Mouse (Mus musculus): ENCODE data around the gene Uap1. TPM values are rescaled to one million over a fixed set of nuclear protein-coding genes. Genes with fewer than 3 reads are reported as not detected.

Gene Uap1
- 10 to 100 TPM; 55.4 to 72.9 (median 60.0) TPM for total RNA-seq (2022)

DNA sequence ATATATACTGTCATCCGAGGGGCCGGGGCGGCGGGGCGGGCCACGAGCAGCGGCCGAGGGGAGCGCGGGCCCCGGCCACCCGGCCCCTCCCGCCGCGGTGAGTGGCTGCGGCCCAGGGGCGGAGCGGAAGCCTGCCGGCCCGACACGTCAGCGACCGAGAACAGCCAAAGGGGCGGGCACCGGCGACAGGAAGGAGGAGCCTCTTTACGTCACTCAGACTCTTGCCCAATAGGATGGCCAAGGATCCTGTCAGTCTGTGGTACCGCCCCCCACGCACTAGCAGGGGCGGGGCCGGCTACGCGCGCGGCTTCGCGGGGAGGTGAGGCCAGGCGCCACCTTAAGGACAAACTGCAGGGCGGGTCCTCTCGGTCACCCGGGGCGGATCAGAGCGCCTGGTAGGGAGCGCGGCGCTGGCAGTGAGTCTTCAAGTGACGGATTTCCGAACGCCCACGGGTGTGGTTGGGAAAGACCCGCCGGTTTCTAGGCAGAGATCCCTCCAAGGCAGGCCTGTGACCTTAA is at the start of gene Uap1:
Gene Uap1, minus strand, starts transcription at position 144 of the 519 bp plus-strand sequence.
- peak; percentile 91 to 99 for DNase-seq (ENCODE audit: low spot score in 2 of 2)

DNA sequence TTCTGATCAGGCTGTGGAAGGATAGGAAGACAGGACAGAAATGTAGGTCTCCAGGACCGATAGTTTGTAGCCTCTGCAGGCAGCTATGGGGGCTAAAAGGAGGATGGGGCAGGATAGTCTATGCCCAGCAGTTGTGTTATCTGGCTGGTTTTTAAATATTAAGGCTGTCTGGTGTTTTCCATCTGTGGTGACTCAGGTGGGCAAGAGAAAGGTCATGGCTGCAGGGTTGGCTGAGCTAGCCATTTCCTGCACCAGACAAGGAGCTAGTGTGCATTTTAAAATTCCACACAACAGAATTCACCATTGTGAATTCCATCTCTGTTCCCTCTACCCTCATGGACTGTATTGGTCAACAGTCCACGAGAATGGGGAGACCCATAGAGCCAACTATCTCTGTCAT is 48.5 kb upstream of the Uap1 start:
- DNase-seq (ENCODE audit: low spot score in 2 of 2): no peak

DNA sequence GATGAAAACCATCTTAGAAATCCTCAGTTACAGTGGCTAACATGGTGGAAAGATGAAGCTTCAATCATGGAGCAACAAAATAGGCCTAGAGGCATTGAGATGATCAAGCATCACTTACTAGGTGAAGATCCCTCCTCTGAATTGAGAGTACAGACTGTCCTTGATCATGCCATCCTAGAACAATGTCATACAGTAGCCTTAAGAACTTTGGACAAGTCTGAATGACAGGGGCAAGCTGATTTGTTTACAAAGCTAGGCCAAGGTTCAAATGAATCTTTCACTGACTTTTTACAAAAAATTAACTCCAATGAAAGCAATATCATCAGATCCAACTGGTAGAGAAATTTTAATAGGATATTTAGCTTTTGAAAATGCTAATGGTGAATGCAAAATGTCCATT is 45.6 kb upstream of the Uap1 start:
- DNase-seq (ENCODE audit: low spot score in 2 of 2): no peak

DNA sequence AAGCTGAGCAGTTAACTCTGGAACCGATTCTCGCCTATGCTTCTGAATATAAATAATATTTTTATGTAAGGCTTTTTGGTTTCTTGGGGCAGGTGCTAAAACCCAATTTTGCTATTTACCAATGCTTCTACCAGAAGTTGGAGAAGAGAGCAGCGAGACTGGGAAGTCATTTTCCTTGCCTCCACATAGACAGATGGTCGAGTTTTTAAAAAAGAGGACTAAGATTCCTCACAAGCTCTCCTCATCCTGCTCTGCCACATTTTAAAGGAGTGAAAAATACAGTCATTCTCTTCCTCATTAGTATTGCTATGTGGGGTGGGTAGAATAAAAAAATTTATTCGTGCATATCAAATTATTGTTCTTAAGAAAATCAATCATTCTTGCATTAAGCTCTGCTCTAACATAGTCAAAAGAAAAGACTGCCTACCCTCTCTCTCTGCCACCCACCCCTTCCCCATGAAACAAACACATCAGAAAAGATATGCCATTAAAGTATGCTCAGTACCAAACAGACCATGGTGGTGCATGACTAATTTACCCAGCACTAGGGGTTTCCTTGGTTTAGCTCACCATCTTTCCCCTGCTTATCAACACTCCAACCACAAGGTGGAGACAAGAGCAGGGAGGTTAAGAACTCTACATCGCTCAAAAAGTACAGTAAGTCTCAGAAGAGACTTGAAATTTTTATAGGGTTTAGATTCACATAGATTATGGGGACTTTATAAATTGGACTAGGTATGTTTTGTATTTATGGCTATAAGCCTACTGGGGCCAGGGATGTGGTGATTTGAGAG is 43.5 kb upstream of the Uap1 start:
- DNase-seq (ENCODE audit: low spot score in 2 of 2): no peak

DNA sequence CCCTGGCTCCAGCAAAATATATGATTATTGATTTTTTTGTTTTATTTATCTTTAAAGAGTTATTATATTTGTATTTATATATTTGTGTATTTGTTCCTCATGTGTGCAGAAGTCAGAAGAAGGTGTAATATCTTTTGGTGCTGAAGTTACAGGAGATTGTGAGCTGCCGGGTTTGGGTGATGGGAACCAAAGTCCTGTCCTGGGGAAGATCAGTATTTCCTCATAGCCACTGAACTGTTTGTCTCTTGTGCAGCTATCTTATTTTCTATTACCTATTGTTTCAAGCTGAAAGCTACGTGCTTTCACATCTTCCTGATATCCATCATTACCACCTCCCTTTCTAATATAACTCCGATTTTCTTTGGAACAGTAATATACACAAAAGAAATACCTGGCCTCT is 40.8 kb upstream of the Uap1 start:
- DNase-seq (ENCODE audit: low spot score in 2 of 2): no peak

DNA sequence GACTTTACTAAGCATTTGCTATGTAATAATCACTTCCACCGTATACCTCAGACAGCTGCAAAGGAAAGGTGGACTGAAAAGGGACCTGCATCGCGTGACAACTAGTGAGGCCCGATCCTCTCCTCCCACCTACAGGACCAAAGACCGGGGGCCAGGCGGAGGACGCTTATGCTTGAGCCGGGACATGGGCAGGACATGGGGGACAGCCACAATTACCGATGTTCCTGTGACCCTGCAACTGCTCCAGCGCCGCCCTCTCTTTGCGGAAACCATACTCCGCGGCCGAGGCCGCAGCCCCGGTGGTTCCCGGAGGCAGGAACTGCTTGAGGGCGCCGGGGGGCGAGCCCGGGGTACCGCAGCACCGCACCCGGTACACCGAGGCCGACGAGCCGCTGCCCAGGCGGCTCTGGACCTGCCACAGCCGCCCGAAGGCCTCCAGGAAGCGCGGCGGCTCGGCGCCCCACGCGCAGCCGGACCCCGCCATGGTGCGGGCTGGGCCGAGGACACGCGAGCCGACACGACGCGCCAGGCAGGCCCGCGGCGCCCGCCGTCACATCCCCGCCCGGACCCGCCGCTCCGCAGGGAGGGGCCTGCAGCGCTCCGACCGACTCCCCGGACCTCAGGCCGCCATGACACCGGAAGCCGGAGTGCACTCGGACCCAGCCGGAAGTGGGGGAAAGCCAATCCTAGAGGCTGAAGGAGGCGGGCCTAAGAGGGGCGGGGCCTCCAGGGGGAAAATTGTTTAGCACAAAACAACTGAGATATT is 40.2 kb upstream of the Uap1 start, which contains the start of gene Uhmk1:
Gene Uhmk1, minus strand, starts transcription at position 641 of the 766 bp plus-strand sequence.
- DNase-seq (ENCODE audit: low spot score in 2 of 2): peak; percentile 70 to 81

DNA sequence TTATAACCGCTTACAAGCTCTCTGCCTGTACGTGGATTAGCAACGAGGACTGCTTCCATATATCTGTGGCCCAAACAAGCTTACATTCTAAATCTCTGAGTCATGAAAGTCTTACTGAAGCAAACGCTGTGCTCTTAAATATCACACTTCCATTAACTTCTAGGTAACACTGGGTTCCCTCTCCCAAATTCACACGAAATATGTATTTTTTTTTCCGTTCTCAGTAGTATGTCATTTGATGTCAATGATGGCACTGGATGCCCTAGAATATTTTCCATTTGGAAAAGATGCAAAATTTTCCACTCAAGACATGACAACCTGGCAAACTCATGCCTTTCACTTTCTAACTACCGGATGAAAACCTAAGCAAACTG is 39.6 kb upstream of the Uap1 start:
- DNase-seq (ENCODE audit: low spot score in 2 of 2): no peak

DNA sequence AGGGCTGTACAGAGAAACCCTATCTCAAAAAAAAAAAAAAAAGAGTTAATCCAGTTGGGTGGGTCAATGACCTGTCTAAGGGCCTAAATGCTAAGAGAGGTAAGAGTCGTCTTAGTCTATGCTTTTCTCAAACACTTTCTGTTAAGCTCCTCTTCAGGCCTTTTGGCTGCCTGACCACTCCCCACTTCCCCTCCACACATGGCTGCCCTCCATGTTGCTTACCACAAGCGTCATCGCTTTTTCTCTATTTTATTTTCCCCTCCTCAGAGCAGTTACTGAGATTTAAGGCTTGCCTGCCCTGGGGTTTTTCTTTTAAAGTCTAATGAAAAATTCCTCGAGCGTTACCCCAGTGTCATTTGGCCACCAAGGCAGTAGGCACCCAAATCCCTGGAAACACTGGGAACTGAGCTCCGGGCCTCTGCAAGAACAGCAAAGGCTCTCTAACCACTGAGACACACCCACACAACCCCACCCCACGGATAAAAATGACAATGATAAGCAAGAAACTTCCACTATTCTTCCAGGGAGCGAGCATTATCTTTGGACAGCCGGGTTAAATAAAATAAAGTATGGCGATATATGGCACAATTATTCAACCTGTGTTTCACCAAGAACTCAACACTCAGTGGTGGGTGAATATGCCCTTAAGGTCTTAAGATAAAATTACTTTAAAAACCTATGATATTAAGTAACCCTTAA is 38.6 kb upstream of the Uap1 start:
- no peak for DNase-seq (ENCODE audit: low spot score in 2 of 2)

DNA sequence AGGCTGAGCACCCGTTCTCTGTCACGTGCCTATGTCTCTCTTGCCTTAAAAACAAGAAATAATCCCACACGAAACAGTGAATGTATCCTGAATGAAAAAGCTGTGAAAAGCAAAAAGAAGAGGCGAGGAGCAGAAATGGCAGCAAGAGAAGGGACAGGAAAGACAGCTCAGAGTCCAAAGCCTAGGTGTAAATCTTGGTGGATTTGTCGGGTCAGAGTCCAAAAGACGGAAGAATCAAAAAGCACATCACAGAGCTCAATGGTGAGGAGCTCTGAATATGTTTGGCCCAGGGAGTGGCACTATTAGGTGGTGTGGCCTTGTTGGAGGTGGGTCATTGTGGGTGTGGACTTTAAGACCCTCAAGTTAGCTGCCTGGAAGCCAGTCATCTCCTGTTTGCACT is 31.6 kb upstream of the Uap1 start:
- DNase-seq (ENCODE audit: low spot score in 2 of 2): no peak

DNA sequence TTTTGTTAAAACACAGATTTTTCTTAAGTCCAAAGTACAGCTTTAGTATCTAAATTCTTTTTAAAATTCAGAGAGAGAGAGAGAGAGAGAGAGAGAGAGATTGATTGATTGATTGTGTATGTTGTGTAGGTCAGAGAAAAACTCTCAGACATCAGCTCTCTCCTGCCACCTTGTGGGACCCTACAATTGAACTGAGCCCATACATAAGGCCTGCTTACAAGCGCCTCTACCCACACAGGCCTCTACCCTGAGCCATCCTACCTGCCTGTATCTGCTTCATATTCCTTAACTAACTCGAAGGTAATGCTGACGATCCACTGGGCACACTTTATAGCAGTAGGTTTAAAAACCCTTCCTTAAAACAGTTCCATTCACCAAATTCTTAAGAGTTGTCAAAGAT is 25.6 kb upstream of the Uap1 start:
- no peak for DNase-seq (ENCODE audit: low spot score in 2 of 2)

DNA sequence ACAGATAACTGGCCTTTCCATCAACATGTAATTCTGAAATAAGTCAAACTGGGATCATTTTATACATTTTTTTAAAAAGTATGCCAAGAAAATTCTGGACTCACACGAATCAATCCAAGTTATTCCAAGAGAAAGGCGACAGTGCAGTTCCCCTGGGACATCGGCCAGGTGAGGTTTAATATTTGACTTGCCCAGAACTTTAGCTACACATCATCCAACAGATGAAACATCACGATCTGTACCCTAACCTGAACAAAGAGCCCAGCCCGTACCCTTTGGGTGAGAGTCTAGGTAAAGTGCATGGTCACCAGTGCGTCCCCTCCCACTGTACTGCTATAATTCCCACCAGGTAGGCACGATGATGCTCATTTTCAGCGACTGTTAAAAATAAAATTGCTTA is 21.5 kb upstream of the Uap1 start:
- no peak for DNase-seq (ENCODE audit: low spot score in 2 of 2)

DNA sequence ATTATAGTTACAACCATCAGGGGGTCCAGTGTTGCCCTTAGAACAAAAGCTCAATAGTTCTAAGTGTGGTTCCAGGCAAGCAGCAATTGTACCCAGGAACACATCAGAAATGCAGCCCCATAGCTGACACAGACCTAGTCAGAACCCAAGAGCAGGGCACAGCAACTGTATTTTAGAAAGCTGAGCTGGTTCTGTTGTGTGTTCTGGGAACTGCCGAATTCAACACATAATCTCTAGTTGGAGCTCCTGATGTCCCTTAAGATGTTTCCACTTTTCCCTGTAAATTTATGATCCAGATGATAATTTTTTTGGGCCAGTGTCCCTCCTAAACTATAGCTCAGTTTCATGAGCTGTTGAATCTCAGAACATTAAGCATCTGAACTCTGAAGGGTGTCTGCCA is 17.2 kb upstream of the Uap1 start:
- DNase-seq (ENCODE audit: low spot score in 2 of 2): no peak

DNA sequence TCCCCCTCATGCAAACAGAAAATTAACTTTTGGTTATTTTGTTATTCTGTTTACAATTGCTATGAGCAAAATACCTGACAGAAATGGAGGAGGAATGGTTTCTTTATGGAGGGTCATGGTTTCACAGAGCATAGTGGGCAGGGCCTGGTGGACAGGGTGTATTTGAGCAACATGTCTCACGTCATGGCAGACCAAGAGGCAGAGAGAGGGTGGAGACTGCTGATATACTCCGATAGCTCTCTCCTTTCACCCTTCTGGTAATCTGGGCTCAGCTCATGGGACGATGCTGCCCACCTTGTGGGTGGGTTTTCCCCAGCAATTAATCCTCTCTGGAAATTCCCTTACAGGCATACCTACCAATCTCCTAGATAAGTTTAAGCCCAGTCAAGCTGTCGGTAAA is 15.5 kb upstream of the Uap1 start:
- no peak for DNase-seq (ENCODE audit: low spot score in 2 of 2)

DNA sequence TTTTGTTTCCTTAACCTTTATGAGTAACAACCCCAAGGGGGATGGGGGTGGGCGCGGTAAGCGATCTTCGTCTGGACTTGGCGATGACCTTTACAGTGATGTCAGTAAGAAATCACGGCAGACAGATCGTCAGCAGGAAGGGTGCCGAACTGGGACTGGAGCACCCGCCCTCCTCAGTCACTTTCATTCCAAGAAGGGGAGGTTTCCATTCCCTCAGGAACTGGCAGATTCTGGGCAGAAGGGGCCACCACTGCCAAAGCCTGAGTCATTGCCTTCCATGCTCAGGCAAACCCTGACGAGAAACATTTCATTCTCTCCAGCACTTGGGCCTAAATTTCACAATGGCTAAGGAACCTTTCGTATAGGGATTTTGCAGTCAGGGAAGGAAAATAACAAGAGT is 13.8 kb upstream of the Uap1 start:
- DNase-seq (ENCODE audit: low spot score in 2 of 2): no peak

DNA sequence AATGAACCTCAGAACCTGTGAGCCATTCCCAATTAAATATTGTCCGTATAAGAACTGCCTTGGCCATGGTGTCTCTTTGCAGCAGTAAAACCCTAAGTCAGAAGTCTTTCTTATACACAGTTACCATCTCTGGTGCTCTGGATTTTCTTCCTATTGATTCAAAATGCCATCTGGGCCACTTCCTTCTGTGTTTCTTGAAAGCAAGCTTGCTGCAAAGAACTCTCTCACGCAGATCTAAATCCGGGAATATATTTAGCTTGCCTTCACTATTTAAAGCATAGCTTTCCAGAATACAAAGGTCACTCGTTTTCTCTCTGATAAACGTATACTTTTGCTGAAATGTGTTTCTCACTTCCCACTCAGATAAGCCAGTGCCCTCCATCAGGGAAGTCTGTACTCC is 11.8 kb upstream of the Uap1 start:
- DNase-seq (ENCODE audit: low spot score in 2 of 2): peak in 1 of 2 experiments; percentile 29

DNA sequence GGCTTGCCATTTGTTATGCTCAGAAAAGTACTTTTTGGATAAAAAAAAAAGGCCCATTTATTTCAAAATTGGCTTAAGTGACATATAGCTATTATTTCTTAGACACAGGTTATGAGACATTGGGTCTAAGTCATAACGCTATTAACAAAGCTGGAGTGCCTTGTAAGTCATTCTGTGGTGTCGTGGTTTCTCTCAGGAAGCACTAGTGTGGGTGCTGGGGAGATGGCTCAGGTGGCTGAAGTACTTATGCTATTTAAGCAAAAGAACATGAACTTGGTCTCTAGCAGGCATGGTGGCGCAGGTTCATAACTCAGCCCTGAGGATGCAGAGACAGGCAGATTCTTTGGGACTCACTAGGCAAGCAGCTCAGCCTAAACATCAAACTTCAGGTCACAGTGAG is 10.4 kb upstream of the Uap1 start:
- no peak for DNase-seq (ENCODE audit: low spot score in 2 of 2)

DNA sequence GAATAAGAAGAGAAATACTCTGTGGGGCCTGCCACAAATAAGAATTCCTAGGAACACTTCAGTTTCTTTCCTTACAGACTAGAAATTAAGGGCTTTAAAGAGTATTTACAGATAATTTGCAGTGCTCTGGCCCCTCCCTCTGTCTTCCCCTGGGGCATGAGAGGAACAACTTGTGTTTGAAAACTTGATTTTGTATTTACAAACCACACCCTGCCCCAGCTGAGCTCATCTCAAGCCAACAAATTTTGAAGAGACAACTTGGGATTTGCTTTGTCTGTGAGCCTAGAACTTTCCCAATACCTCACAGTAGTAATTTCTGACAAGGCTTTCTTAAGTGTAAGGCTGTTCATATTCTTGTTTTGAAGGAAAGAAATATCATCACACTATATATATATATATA is 7.9 kb upstream of the Uap1 start:
- no peak for DNase-seq (ENCODE audit: low spot score in 2 of 2)

DNA sequence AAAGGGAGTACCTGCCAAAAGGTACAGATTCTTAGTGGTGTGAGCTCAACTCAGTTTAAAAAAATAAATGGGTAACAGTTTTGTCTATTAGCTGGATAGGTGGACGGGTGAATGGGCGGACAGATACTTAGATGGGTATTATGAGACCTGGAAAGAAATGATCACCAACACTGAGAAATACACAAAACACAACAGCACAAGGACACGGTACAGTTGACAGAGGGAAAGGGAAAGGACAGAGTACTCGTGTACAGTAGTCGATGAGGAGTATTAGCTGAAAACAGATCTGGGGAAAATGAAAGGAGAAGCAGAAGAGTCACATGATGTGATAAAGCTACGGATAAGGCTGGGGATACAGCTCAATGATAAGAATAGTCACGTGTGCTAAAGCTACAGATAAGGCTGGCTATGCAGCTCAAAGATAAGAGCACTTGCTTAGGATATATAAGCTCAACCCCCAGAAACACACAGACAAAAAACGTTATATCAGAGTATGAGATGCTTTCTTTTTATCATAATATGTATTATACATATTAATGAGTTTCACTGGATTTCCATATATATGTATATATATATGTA is 2.0 kb upstream of the Uap1 start:
- DNase-seq (ENCODE audit: low spot score in 2 of 2): no peak

DNA sequence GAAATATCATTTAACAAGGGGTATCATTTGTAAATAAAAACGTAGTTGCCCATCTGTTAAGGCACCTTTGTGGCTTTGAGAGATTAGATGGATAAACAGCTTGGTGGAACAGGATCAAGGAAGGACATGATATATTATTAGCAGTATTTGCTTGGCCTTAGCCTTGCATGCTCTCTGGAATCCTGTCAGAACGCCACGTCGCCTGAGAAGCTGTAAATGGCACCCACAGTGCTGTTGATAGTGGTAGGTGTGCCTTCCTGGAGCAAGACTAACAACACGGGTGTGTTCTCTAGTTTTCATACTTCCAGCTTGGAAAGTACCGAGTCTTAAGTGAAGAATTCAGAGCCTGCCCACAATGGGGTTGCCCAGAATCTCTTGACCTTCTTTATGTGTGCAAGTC is 1.1 kb upstream of the Uap1 start:
- no peak for DNase-seq (ENCODE audit: low spot score in 2 of 2)

DNA sequence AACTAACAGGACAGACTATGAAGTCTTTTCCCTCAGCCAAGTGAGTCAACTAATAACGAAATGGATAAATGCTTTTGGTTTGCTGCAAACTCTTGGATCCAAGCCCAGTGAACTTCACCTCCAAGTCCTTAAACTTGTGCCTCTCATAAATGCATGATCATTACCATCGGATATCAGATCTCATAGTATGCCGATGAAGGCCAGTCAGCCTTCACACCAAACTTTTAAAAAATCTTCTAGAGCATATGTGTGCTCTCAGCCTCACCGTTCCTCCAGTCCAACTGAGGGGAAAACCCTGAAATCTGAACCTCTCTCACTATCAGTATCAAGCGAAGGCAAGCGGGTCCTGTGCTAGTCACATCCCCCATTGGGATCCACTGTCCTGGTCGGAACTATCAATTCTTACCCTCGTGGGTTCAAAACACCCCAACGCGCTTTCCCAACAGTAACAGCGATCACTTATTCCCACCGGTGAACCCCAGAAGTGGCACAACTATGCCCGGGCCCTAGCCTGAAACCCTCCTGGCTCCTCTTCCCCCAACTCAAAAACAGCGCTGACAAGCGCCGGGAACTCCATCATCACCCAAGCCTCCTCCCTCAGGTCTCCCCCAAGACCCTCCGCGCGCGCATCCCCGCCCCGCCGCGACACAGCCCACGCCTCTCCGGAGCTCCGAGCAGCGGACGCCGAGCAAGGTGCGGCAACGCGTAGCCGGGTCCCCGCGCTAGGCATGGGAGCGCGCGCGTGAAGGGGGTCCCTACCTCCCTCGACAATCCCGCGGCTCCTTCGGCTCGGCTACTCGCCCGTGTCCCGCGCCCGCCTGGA is 555 bp downstream of the Uap1 start:
- DNase-seq (ENCODE audit: low spot score in 2 of 2): peak; percentile 17 to 27

DNA sequence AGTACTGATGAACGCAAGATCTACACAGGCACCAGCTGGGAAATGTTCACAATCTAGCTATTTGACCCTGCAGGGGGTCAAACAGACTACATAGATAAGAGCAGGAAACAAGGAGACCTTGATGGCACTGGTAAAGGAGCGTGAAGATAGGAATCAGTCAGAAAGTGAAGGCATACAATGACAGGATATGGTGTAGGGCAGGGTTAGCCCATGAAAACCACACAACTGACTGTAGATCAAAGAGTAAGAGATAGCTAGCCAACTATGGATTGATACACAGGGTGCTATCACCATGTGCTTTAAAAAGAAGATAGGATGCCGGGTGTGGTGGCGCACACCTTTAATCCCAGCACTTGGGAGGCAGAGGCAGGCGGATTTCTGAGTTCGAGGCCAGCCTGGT is 7.0 kb downstream of the Uap1 start:
- DNase-seq (ENCODE audit: low spot score in 2 of 2): no peak

Data from left cerebral cortex, adult 8-10 months (tissue).